Mouse (Mus musculus) kidney, embryonic 15.5 days (tissue): ENCODE measurements around the gene Pex26. TPM values are rescaled to one million over a fixed set of nuclear protein-coding genes. Genes with fewer than 3 reads are reported as not detected.

Experiments
- ATAC-seq: fragments of 200-750 bp; cut with Nextera tagmentation; replicated peaks from 2 replicates; pipeline ENCODE4 v1.8.0; 2017; ENCODE audit warnings: moderate TSS enrichment; ENCODE audit not compliant: low FRiP score
- H3K27ac ChIP-seq: fragments of 300-500 bp; sonication (generic); 2 replicates; pipeline ENCODE4 v1.5.1; 2015; ENCODE audit warnings: mild to moderate bottlenecking, inconsistent platforms
- H3K27me3 ChIP-seq: fragments of 300-500 bp; sonication (generic); 2 replicates; pipeline ENCODE4 v1.6.1; 2015; ENCODE audit warnings: inconsistent platforms
- H3K36me3 ChIP-seq: fragments of 300-500 bp; sonication (generic); 2 replicates; pipeline ENCODE4 v1.6.1; 2015; ENCODE audit warnings: inconsistent platforms
- H3K4me1 ChIP-seq: fragments of 300-500 bp; sonication (generic); 2 replicates; pipeline ENCODE4 v1.6.1; 2015; ENCODE audit warnings: inconsistent platforms
- H3K4me2 ChIP-seq: fragments of 300-500 bp; sonication (generic); 2 replicates; pipeline ENCODE4 v1.6.1; 2015; ENCODE audit warnings: moderate library complexity, mild to moderate bottlenecking, inconsistent platforms
- H3K4me3 ChIP-seq: fragments of 300-500 bp; sonication (generic); replicated peaks from 2 replicates; pipeline ENCODE4 v1.5.1; 2015; ENCODE audit warnings: mild to moderate bottlenecking, inconsistent platforms
- H3K9ac ChIP-seq: fragments of 300-500 bp; sonication (generic); 2 replicates; pipeline ENCODE4 v1.6.1; 2015; ENCODE audit warnings: mild to moderate bottlenecking, inconsistent platforms
- H3K9me3 ChIP-seq: fragments of 300-500 bp; sonication (generic); replicated peaks from 2 replicates; pipeline ENCODE4 v1.6.1; 2016; ENCODE audit warnings: inconsistent platforms
- WGBS: fragments of 180-500 bp; shearing (Covaris S2); methylation state at CpG from one replicate; pipeline ENCODE4 v1.1.7; 2015; ENCODE audit warnings: mixed read lengths; 5-methylcytosine and 5-hydroxymethylcytosine counted together
- polyA plus RNA-seq: library from polyadenylated mRNA; unstranded; fragments of >200 nt; fragmentation: Nextera tagmentation; extraction: Ambion mirVana; gene quantifications from 2 replicates; pipeline ENCODE4 v1.2.1, GENCODE M21; 2015

The Pex26 gene
- polyA plus RNA-seq, 1 experiment from 2014 or later: 10.5 TPM

DNA sequence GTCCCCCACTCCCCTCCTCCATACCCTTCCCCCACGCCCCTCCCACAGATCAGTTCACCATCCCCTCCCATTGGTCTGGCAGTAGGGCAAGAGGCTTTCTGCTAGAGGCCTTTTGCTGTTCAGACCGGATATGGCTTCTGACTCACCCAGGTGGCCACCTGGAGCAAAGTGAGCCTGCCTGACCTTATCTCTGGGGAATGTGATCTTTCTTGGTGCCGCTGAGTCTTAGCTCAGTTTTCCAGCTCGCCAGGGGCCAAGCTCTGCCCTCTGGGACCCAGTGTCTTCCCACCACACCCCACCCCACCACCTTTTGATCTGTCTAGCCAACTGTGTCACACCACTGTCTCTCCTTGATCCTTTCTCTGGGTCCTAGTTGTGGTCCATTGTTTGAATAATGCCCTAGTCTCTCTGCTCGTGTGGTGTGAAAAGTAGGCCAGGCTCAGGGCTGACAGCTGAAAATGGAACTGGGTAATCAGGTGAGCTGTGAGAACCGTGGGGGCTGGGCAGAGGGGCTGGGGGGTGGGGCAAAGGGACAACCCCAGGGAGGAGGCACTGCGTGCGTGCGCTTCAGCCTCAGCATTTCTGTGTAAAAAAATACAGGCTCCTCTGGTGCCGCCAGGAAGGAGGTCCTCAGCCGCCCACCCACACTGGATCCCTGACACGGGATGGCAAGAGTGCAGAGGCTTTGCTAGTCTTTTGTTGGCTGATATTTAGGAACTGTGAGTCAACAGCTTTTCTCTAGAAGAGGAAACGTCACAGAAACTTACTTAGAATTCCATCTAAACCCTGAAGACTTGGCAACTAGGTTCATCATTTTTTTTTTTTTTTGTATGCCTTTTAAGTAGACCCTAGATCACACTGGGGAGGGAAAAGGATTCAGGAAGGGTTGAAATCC is 10.8 kb downstream of the Pex26 start:
- no peak overlapping the region for H3K27ac ChIP-seq
- H3K36me3 ChIP-seq: peaks cover 63% of the 10 kb centered on the region
- H3K9me3 ChIP-seq: no peaks in the 10 kb centered on the region
- no peak overlapping the region for H3K9ac ChIP-seq
- no peak overlapping the region for H3K4me2 ChIP-seq
- no peak overlapping the region for H3K4me3 ChIP-seq
- 38% methylated on average over 13 of the region's 13 CpGs for WGBS
- 0 out of 2 replicates have a peak, but pooled peaks have one; percentile 34 for ATAC-seq
- H3K27me3 ChIP-seq: no peaks in the 10 kb centered on the region
- H3K4me1 ChIP-seq: peaks cover 7% of the 10 kb centered on the region

DNA sequence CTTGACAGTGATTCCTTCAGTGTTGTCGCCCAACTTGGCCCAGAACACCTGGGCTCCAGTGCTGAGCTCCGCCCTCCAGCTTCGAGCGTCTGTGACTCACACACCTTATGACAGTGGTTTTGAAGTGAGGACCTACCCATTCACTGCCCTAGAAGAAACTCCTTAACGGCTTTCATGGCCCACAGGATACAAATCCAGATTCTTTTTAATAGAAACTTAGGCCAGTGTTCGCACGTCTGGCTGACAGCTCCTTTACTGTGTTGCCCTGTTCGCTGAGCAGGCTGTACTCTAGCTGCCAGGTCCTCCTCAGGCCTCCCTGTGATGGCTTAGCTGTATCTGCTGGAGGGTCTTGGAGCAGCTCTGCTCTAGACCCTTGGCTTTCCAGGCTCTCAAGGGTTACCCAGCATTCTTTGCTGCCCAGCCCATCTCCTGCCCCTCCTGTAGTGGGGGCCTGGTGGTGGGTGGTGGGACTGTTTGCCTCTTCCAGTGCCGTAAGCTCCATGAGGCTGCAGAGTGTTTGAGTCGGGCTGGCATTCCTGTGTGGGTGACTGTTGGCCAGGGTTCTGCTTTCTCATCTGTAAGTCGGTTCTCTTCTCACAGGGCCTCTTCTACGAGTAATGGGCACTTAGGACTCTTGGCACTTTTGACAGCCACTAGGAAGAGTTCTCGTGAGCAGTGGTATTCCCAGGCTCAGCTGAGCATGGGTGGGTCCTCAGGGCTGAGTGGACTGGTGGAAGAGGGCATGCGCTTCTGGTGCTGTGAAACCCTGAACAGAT is 11.7 kb downstream of the Pex26 start:
- WGBS: 77% methylated on average over 14 of the region's 14 CpGs
- H3K9me3 ChIP-seq: no peaks in the 10 kb centered on the region
- ATAC-seq: no peak
- no peak overlapping the region for H3K9ac ChIP-seq
- no peak overlapping the region for H3K4me2 ChIP-seq
- peaks cover 7% of the 10 kb centered on the region for H3K4me1 ChIP-seq
- H3K27me3 ChIP-seq: no peaks in the 10 kb centered on the region
- no peak overlapping the region for H3K27ac ChIP-seq
- H3K36me3 ChIP-seq: peaks cover 55% of the 10 kb centered on the region
- no peak overlapping the region for H3K4me3 ChIP-seq

GRCm38 (mm10) chr6:121197807-121198365 is 14.4 kb downstream of the Pex26 start:
- no peak overlapping the region for H3K27ac ChIP-seq
- H3K9me3 ChIP-seq: no peaks in the 10 kb centered on the region
- no peaks in the 10 kb centered on the region for H3K27me3 ChIP-seq
- 32% methylated on average over 9 of the region's 9 CpGs for WGBS
- H3K4me1 ChIP-seq: peaks cover 7% of the 10 kb centered on the region
- no peak for ATAC-seq
- no peak overlapping the region for H3K9ac ChIP-seq
- H3K4me3 ChIP-seq: no peak overlapping the region
- H3K36me3 ChIP-seq: peaks cover 34% of the 10 kb centered on the region; the same call in 1 of the 2 replicates
- H3K4me2 ChIP-seq: no peak overlapping the region

DNA sequence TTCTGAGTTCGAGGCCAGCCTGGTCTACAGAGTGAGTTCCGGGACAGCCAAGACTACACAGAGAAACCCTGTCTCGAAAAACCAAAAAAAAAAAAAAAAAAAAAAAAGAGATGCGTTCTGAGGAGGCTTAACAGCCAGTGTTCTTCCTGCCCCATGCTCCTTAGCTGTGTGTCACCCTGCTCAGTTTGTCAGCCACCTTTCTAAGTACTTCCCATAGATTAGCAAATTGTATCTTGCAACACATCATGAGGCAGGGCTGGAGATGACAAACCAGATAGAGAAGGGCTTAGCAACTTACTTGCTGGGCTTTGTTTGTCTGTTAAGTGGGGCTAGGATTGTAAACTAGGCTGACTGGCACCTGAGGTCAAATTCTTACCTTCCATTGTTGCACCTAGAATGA is 17.0 kb downstream of the Pex26 start:
- ATAC-seq: no peak
- no peak overlapping the region for H3K4me3 ChIP-seq
- no peak overlapping the region for H3K4me2 ChIP-seq
- 83% methylated on average over 4 of the region's 4 CpGs for whole genome bisulfite sequencing
- no peaks in the 10 kb centered on the region for H3K9me3 ChIP-seq
- no peak overlapping the region for H3K27ac ChIP-seq
- H3K36me3 ChIP-seq: peaks cover 12% of the 10 kb centered on the region; the same call in 1 of the 2 replicates
- no peaks in the 10 kb centered on the region for H3K27me3 ChIP-seq
- H3K9ac ChIP-seq: no peak overlapping the region
- H3K4me1 ChIP-seq: no peaks in the 10 kb centered on the region

DNA sequence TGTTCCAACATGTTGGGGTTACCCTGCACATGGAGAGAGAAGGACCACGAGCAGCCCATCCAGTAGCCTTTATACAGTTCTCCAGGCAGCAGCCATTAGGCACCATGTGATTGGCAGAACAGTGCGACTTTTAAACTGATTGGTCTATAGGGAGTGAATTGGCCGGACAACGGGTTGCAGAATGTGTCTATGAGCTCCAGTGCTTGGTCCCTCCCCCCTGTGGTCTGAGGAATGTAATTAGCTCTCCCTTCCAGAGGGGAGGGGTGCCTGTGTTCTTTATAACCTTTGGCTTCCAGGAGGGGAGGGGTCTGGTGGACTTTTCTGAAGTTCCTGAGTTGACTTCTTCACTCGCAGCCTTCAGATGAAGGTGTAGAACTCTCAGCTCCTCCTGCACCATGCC is 18.6 kb downstream of the Pex26 start:
- peaks cover 1% of the 10 kb centered on the region; the same call in 1 of the 2 replicates for H3K36me3 ChIP-seq
- no peak overlapping the region for H3K27ac ChIP-seq
- no peak for ATAC-seq
- no peak overlapping the region for H3K4me3 ChIP-seq
- WGBS: 62% methylated on average over 5 of the region's 5 CpGs
- H3K27me3 ChIP-seq: no peaks in the 10 kb centered on the region
- no peaks in the 10 kb centered on the region for H3K4me1 ChIP-seq
- no peak overlapping the region for H3K4me2 ChIP-seq
- H3K9ac ChIP-seq: no peak overlapping the region
- no peaks in the 10 kb centered on the region for H3K9me3 ChIP-seq

DNA sequence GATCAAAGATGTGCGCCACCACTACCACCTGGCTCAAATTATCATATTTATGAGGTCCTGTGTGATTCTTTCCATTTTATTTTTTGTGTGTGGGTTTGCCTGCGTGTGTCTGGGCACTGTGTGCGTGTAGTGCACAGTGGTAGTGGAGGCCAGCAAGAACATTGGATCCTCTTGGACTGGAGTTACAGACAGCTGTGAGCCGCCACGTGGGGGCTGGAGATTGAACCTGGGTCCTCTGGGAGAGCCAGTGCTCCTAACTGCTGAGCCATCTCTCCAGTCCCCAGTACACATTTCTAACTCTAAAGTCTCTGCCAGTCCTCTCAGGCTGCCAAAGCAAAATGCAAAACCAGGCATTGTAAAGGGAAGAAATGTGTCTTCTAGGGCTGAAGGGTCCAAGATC is 23.0 kb downstream of the Pex26 start:
- no peaks in the 10 kb centered on the region for H3K9me3 ChIP-seq
- no peak overlapping the region for H3K27ac ChIP-seq
- H3K9ac ChIP-seq: no peak overlapping the region
- no peak overlapping the region for H3K4me3 ChIP-seq
- no peaks in the 10 kb centered on the region for H3K36me3 ChIP-seq
- H3K27me3 ChIP-seq: peaks cover 22% of the 10 kb centered on the region
- ATAC-seq: no peak
- no peak overlapping the region for H3K4me2 ChIP-seq
- H3K4me1 ChIP-seq: peaks cover 15% of the 10 kb centered on the region
- 81% methylated on average over 5 of the region's 5 CpGs for WGBS

- Histone ChIP-seq H3K27ac (no peak overlapping the region), H3K36me3 (no peaks in the 10 kb centered on the region), H3K4me2 (no peak overlapping the region), H3K9me3 (no peaks in the 10 kb centered on the region), H3K9ac (no peak overlapping the region), H3K27me3 (peaks cover 38% of the 10 kb centered on the region), H3K4me3 (no peak overlapping the region), H3K4me1 (peaks cover 19% of the 10 kb centered on the region)
- ATAC-seq: no peak
- 79% methylated on average over 2 of the region's 2 CpGs for WGBS
Observed at GRCm38 (mm10) chr6:121209584-121209983, 26.1 kb downstream of the Pex26 start.

GRCm38 (mm10) chr6:121210149-121210925 is 26.9 kb downstream of the Pex26 start, which contains the start of gene Tuba8:
Gene Tuba8, plus strand, starts transcription at chr6:121210696.
- peak within 1 kb of the TSS; percentile 83 for H3K4me2 ChIP-seq
- 3% methylated on average over 30 of the region's 30 CpGs for WGBS
- no peaks in the 10 kb centered on the region for H3K36me3 ChIP-seq
- peaks cover 41% of the 10 kb centered on the region for H3K27me3 ChIP-seq
- peak within 1 kb of the TSS; percentile 38; the same call in 1 of the 2 replicates for H3K9ac ChIP-seq
- peak within 1 kb of the TSS; percentile 46 for H3K4me3 ChIP-seq
- ATAC-seq: peak; percentile 68
- no peaks in the 10 kb centered on the region for H3K9me3 ChIP-seq
- H3K27ac ChIP-seq: no peak within 1 kb of the TSS
- H3K4me1 ChIP-seq: peaks cover 19% of the 10 kb centered on the region

GRCm38 (mm10) chr6:121210926-121211289 is 27.4 kb downstream of the Pex26 start:
- Histone ChIP-seq H3K4me1 (peaks cover 19% of the 10 kb centered on the region), H3K27me3 (peaks cover 41% of the 10 kb centered on the region), H3K9me3 (no peaks in the 10 kb centered on the region), H3K27ac (no peak overlapping the region), H3K4me3 (peak overlapping the region; percentile 46), H3K9ac (peak overlapping the region; percentile 38; the same call in 1 of the 2 replicates), H3K4me2 (peak overlapping the region; percentile 83), H3K36me3 (no peaks in the 10 kb centered on the region)
- peak; percentile 31; the same call in 1 of the 2 replicates for ATAC-seq
- under 1% methylated on average over 12 of the region's 12 CpGs for WGBS

GRCm38 (mm10) chr6:121211743-121212142 is 28.3 kb downstream of the Pex26 start:
- Histone ChIP-seq H3K4me2 (peak overlapping the region; percentile 83), H3K4me3 (peak overlapping the region; percentile 46), H3K9me3 (no peaks in the 10 kb centered on the region), H3K27me3 (peaks cover 44% of the 10 kb centered on the region), H3K36me3 (no peaks in the 10 kb centered on the region), H3K4me1 (peaks cover 19% of the 10 kb centered on the region), H3K9ac (no peak overlapping the region), H3K27ac (no peak overlapping the region)
- ATAC-seq: peak; percentile 41
- WGBS: 5% methylated on average over 4 of the region's 5 CpGs

GRCm38 (mm10) chr6:121212988-121213387 is 29.5 kb downstream of the Pex26 start:
- H3K27me3 ChIP-seq: peaks cover 45% of the 10 kb centered on the region
- H3K4me1 ChIP-seq: peaks cover 19% of the 10 kb centered on the region
- H3K4me3 ChIP-seq: no peak overlapping the region
- H3K36me3 ChIP-seq: no peaks in the 10 kb centered on the region
- H3K4me2 ChIP-seq: no peak overlapping the region
- H3K9me3 ChIP-seq: no peaks in the 10 kb centered on the region
- H3K27ac ChIP-seq: no peak overlapping the region
- ATAC-seq: no peak
- WGBS: 85% methylated on average over 4 of the region's 4 CpGs
- no peak overlapping the region for H3K9ac ChIP-seq
